8 mouse cellular contexts compared by ENCODE assay signal in the genomic region with DNA sequence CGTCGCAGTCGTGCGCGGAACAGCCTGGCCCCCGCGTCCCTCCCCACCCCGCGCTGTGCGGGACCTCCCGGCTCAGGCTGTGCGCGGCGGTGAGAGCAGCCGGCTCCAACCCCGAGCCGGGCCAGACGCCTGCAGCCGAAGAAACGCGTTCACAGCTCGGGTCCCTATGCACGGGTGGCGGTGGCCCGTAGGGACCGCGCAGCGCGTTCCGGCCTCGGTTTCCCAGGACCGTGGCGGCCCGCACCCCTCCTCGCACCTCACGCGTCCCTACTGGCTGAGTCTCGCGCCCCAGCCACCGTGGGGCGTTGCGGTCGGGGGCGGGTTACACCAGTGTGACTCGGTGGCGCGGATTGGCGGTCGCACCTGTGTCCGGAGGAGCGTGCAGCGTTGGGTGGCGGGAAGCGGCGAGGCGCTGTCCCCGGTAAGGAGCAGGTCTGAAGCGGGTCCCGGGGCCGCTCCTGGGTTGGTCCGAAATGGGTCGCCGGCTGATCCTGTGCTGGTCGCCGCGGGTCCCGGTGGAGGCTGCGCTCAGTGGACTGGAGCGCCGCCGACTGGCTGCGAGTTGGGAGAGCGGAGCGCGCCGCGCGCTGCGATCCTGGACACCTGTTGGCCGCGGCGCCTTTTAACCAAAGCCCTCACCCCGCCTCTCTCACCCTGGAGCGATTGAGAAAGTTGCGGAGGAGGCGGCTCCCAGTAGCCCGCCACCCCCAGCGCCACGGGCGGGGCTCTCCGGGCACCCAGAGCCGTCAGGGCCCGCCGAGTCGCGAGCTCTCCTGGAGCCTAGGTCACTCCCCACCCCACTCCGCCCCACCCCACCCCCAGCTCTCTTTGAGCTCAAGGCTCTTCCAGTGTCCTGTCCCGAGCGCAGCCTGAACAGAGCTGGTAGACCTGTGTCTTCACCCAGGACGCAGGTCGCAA. TPM values are rescaled to one million over a fixed set of nuclear protein-coding genes. Genes with fewer than 3 reads are reported as not detected.
DNase-seq lines count a peak whose midpoint lies in the region; TF ChIP-seq lines count a peak whose summit lies in the region.

A gene (minus strand): TSS at position 597 of the 918 bp plus-strand sequence.

- intact Hi-C loops in heart, postnatal 10 days (cut with DNase I): loop anchor here (5.0 kb wide), 1 partner anchor 303 kb away; no protein-coding TSS in a partner anchor

- H3K27ac ChIP-seq in cortical plate, adult 2 months (ENCODE audit: insufficient read depth, low read length): no peak within 1 kb of the TSS

- H3K4me1 ChIP-seq in cortical plate, adult 2 months (ENCODE audit: control insufficient read depth, insufficient read depth, low read length): no peaks in the 10 kb centered on the region

- no peak for TF ChIP-seq CTCF in cortical plate, adult 2 months (IDR thresholded peaks at IDR 0.05; ENCODE audit: extremely low read depth, insufficient read depth, low read length)

- H3K4me3 ChIP-seq in cortical plate, adult 2 months (ENCODE audit: insufficient read depth, low read length): peak within 1 kb of the TSS; percentile 43

- no peak for TF ChIP-seq POLR2A in cortical plate, adult 2 months (IDR thresholded peaks at IDR 0.05; ENCODE audit: extremely low read depth, insufficient read depth, low read length)

- peak; percentile 17 for DNase-seq in layer of hippocampus, adult 11-12 months (ENCODE audit: low spot score)
- no peak for DNase-seq in layer of hippocampus, adult 9-10 months (ENCODE audit: low spot score)
- DNase-seq in heart, postnatal 10 days: peak; percentile 20 to 30
- DNase-seq in kidney, postnatal 25 days: peak; percentile 77 to 93
- DNase-seq in lung, adult 18-20 months: peak; percentile 76 to 83
- DNase-seq in ovary, adult 18-20 months (ENCODE audit: low spot score): peak; percentile 12
- DNase-seq in natural killer cell, adult 2 months (ENCODE audit: low spot score in 2 of 2): no peak

RNA-seq across cellular contexts. Expression of the gene that starts here (rescaled TPM):
- 9.7 and 12.0 TPM in 2 replicates for polyA plus RNA-seq in cortical plate, adult 2 months (2012; rRNA removed)
- under 1 TPM; 0.10 TPM for total RNA-seq in heart, postnatal 10 days (2021)

Comparison
In these comparisons a context has a peak if more than half of its experiments do, and no peak if none do; other contexts are left out.
1. DNase-seq: peak in layer of hippocampus, adult 11-12 months (single experiment), kidney, postnatal 25 days (2 of 2), lung, adult 18-20 months (2 of 2) and ovary, adult 18-20 months (single experiment); none in layer of hippocampus, adult 9-10 months (single experiment) and natural killer cell, adult 2 months (0 of 2).
2. Peak in DNase-seq in heart, postnatal 10 days; RNA of the gene not detected or under 1 TPM.